Mouse (Mus musculus) spleen, embryonic (tissue): ENCODE measurements at regions not wholly inside any gene's neighbourhood (a gene's known extent, or its start where the extent isn't known, plus 50 kb on each side); places are given as distances from the start of the nearest gene placed in this dataset.

Source experiments
- CTCF ChIA-PET: fragments of 350-600 bp; sonication (Branson Sonifier 250); formaldehyde crosslinking; loops from one replicate; lab custom pipeline; 2022; lab: Charles Lee

GRCm38 (mm10) chr12:35246226-35247014 is 199.4 kb downstream of the Snx13 start:
- CTCF ChIA-PET, result no interaction called here

- CTCF ChIA-PET, result no interaction called here
Measured at GRCm38 (mm10) chr12:35232322-35232673, 185.3 kb downstream of the Snx13 start.

GRCm38 (mm10) chr12:35231414-35232321 is 184.7 kb downstream of the Snx13 start:
- CTCF ChIA-PET, result no interaction called here

GRCm38 (mm10) chr12:35220429-35220828 is 173.4 kb downstream of the Snx13 start:
- CTCF ChIA-PET, result no interaction called here

- CTCF ChIA-PET, result no interaction called here
Measured at GRCm38 (mm10) chr12:35220002-35220401, 173.0 kb downstream of the Snx13 start.

- CTCF ChIA-PET, result no interaction called here
Measured at GRCm38 (mm10) chr12:35216725-35217124, 169.7 kb downstream of the Snx13 start.

GRCm38 (mm10) chr12:35209399-35209798 is 162.4 kb downstream of the Snx13 start:
- CTCF ChIA-PET, result no interaction called here

- CTCF ChIA-PET, result no interaction called here
Measured at GRCm38 (mm10) chr12:35207605-35208004, 160.6 kb downstream of the Snx13 start.

- CTCF ChIA-PET, result no interaction called here
Measured at GRCm38 (mm10) chr12:35203398-35203797, 156.4 kb downstream of the Snx13 start.

- CTCF ChIA-PET, result no interaction called here
Measured at GRCm38 (mm10) chr12:35200110-35200509, 153.1 kb downstream of the Snx13 start.
